Comparison of ENCODE assay signal across 10 mouse cellular contexts in the genomic region with DNA sequence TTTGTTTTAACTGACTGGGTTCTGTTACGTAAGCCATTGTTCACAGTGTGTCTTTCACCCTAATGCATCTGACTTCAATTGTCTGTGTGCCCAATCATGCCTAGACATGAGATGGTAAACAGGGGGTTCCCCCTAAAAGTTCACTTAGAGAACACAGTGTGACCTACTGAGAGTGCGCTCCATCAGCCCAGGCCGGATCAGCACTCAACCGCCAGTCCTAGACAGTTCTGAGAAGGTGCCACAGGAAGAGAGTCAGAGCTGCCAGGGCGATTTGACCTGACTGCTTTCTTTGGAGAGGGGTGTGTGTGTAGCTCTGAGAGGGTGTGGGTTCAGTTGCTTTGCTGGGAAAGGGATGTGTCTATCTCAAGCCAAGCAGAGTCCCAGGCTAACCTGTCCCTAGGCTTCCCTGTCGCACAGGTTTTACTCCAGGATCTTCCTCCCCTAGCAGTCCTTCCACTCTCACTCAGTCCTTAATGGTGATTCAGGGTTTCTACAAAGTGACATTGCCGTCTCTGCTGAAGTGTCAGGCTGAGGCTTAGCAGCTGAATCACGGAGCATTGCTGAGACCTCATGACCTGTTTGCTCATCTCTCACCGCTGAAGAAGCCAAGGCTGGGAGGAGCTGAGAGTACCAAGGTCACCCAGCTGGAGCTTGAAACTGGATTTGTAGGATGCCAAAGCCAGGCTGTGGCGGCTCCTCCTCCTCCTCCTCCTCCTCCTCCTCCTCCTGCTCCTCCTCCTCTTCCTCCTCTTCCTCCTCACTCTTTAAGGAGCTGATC.
DNase-seq lines count a peak whose midpoint lies in the region; ATAC-seq and TF ChIP-seq lines count a peak whose summit lies in the region.
"Had no signal": no experiment of that assay in that cellular context is flagged by ENCODE, and none has a peak within 500 bp of the region (broad histone marks: within the 10 kb centered on the region; RNA-seq: fewer than 3 reads in every experiment).

No protein-coding gene starts in this region.

- no peaks in the 10 kb centered on the region for H3K27me3 ChIP-seq in liver, adult 2 months (ENCODE audit: control insufficient read depth, insufficient read depth, low read length)
- H3K27me3 ChIP-seq in liver, postnatal 0 days (ENCODE audit: insufficient read depth, low read length), result no peaks in the 10 kb centered on the region
- no peaks in the 10 kb centered on the region for H3K27me3 ChIP-seq in embryonic facial prominence, embryonic 14.5 days (replicated peaks; ENCODE audit: control insufficient read depth, insufficient read depth, low read length)
- H3K27me3 ChIP-seq: embryonic facial prominence, embryonic 13.5 days; neural tube, embryonic 12.5 days had no signal

- no peak for TF ChIP-seq CTCF in liver, adult 2 months (IDR thresholded peaks at IDR 0.05; ENCODE audit: low read depth, low read length)
- no peak for TF ChIP-seq CTCF in liver, postnatal 0 days (IDR thresholded peaks at IDR 0.05; ENCODE audit: low read depth)

- no peak overlapping the region for H3K9ac ChIP-seq in liver, adult 2 months (ENCODE audit: low read depth, low read length)
- H3K9ac ChIP-seq in liver, postnatal 0 days (replicated peaks), result no peak overlapping the region
- no peak overlapping the region for H3K9ac ChIP-seq in embryonic facial prominence, embryonic 14.5 days (ENCODE audit: low read depth, low read length)
- H3K9ac ChIP-seq: embryonic facial prominence, embryonic 13.5 days; neural tube, embryonic 12.5 days had no signal

- DNase-seq in liver, adult 2 months (ENCODE audit: extremely low read depth, low read depth, low spot score), result peak; percentile 94
- no peak for DNase-seq in liver, postnatal 0 days
- DNase-seq in embryonic facial prominence, embryonic 14.5 days (ENCODE audit: low spot score), result peak; percentile 31
- peak; percentile 42 to 50 for DNase-seq in kidney, adult 8-10 months
- peak; percentile 75 for DNase-seq in skeletal muscle tissue, adult 2 months (ENCODE audit: low read depth, low spot score)
- no peak for DNase-seq in right cerebral cortex, adult 18-20 months
- DNase-seq in thymus, postnatal 10 days (ENCODE audit: low spot score in 2 of 2), result no peak
- DNase-seq in right cerebral cortex, adult 2 months (ENCODE audit: low spot score in 2 of 2), result no peak

- H3K4me2 ChIP-seq in liver, postnatal 0 days (ENCODE audit: low read depth, low read length), result no peak overlapping the region
- no peak overlapping the region for H3K4me2 ChIP-seq in embryonic facial prominence, embryonic 14.5 days (ENCODE audit: low read depth, low read length)
- H3K4me2 ChIP-seq: embryonic facial prominence, embryonic 13.5 days; neural tube, embryonic 12.5 days had no signal

- TF ChIP-seq EP300 in liver, postnatal 0 days (IDR thresholded peaks at IDR 0.05; ENCODE audit: low read depth), result no peak

- no peaks in the 10 kb centered on the region for H3K9me3 ChIP-seq in liver, postnatal 0 days (ENCODE audit: low read length)
- H3K9me3 ChIP-seq in embryonic facial prominence, embryonic 14.5 days (ENCODE audit: control insufficient read depth, low read length), result no peaks in the 10 kb centered on the region
- H3K9me3 ChIP-seq: embryonic facial prominence, embryonic 13.5 days; neural tube, embryonic 12.5 days had no signal

- 30% methylated on average over 10 of the region's 10 CpGs for WGBS in liver, adult 2 months
- WGBS in liver, postnatal 0 days (ENCODE audit: insufficient replicate concordance), result 64% methylated on average over 10 of the region's 10 CpGs
- 60% methylated on average over 10 of the region's 10 CpGs for WGBS in embryonic facial prominence, embryonic 14.5 days

- H3K36me3 ChIP-seq in liver, adult 2 months (ENCODE audit: control insufficient read depth, insufficient read depth, low read length), result no peaks in the 10 kb centered on the region
- H3K36me3 ChIP-seq in liver, postnatal 0 days (replicated peaks; ENCODE audit: insufficient read depth, low read length), result no peaks in the 10 kb centered on the region
- no peaks in the 10 kb centered on the region for H3K36me3 ChIP-seq in embryonic facial prominence, embryonic 14.5 days (ENCODE audit: control insufficient read depth, insufficient read depth, low read length)
- H3K36me3 ChIP-seq: embryonic facial prominence, embryonic 13.5 days; neural tube, embryonic 12.5 days had no signal

- peak overlapping the region; percentile 56 for H3K27ac ChIP-seq in liver, adult 2 months (replicated peaks; ENCODE audit: insufficient read depth, low read depth, low read length)
- H3K27ac ChIP-seq in liver, postnatal 0 days (ENCODE audit: low read depth), result no peak overlapping the region
- no peak overlapping the region; the same call in 1 of the 2 replicates for H3K27ac ChIP-seq in embryonic facial prominence, embryonic 14.5 days (replicated peaks; ENCODE audit: low read depth, low read length)
- H3K27ac ChIP-seq: embryonic facial prominence, embryonic 13.5 days; neural tube, embryonic 12.5 days had no signal

- H3K4me1 ChIP-seq in liver, adult 2 months (ENCODE audit: control insufficient read depth, insufficient read depth, low read length), result peaks cover 12% of the 10 kb centered on the region
- H3K4me1 ChIP-seq in liver, postnatal 0 days (ENCODE audit: insufficient read depth), result 0 out of 2 replicates have a peak, but pooled peaks cover 5% of the 10 kb centered on the region
- no peaks in the 10 kb centered on the region for H3K4me1 ChIP-seq in embryonic facial prominence, embryonic 14.5 days (ENCODE audit: control insufficient read depth, insufficient read depth, low read length)
- H3K4me1 ChIP-seq: neural tube, embryonic 12.5 days had no signal

- no peak overlapping the region for H3K4me3 ChIP-seq in liver, adult 2 months (ENCODE audit: insufficient read depth, low read depth, low read length)
- no peak overlapping the region for H3K4me3 ChIP-seq in liver, postnatal 0 days (ENCODE audit: low read depth, low read length)
- H3K4me3 ChIP-seq in embryonic facial prominence, embryonic 14.5 days (ENCODE audit: low read depth, low read length), result no peak overlapping the region
- H3K4me3 ChIP-seq: embryonic facial prominence, embryonic 13.5 days; neural tube, embryonic 12.5 days had no signal

- no peak for ATAC-seq in liver, postnatal 0 days
- ATAC-seq in embryonic facial prominence, embryonic 14.5 days (ENCODE audit: low read depth), result no peak

- no peak for TF ChIP-seq POLR2A in liver, adult 2 months (IDR thresholded peaks at IDR 0.05; ENCODE audit: extremely low read depth, insufficient read depth, low read length)

- H3K79me2 ChIP-seq in liver, adult 2 months (ENCODE audit: control insufficient read depth, insufficient read depth, low read length), result no peaks in the 10 kb centered on the region

Comparison
In these comparisons a context has a peak if more than half of its experiments do, and no peak if none do; other contexts are left out.
1. DNase-seq: peak in liver, adult 2 months (single experiment), embryonic facial prominence, embryonic 14.5 days (single experiment), kidney, adult 8-10 months (2 of 2) and skeletal muscle tissue, adult 2 months (single experiment); none in liver, postnatal 0 days (single experiment), right cerebral cortex, adult 18-20 months (single experiment), thymus, postnatal 10 days (0 of 2) and right cerebral cortex, adult 2 months (0 of 2).